Mouse (Mus musculus): ENCODE data around the gene Smco4. TPM values are rescaled to one million over a fixed set of nuclear protein-coding genes. Genes with fewer than 3 reads are reported as not detected.
"Not testable (repeated sequence)": the region's sequence is repeated elsewhere in the genome, so short reads cannot be mapped to it uniquely, and the experiment has no call there.

Gene Smco4
- polyA plus RNA-seq, 1 experiment from 2014 or later, result 6.6 TPM

GRCm38 (mm10) chr9:15538979-15539533, 45.8 kb downstream of the Smco4 start:
- Histone ChIP-seq H3K4me3 (ENCODE audit: low read depth, low read length) (no peak overlapping the region), H3K4me1 (replicated peaks; ENCODE audit: control insufficient read depth, insufficient read depth, low read length) (peaks cover 17% of the 10 kb centered on the region), H3K4me2 (no peak overlapping the region), H3K9ac (ENCODE audit: low read depth, low read length) (no peak overlapping the region), H3K27me3 (replicated peaks; ENCODE audit: control insufficient read depth, insufficient read depth, low read length) (no peaks in the 10 kb centered on the region), H3K9me3 (ENCODE audit: control insufficient read depth, low read length) (no peaks in the 10 kb centered on the region), H3K36me3 (ENCODE audit: control insufficient read depth, insufficient read depth, low read length) (no peaks in the 10 kb centered on the region; the same call in none of the 2 replicates), H3K27ac (ENCODE audit: low read depth, low read length) (no peak overlapping the region)
- ATAC-seq (replicated peaks; ENCODE audit: low FRiP score) (no peak), DNase-seq (ENCODE audit: low spot score) (no peak)
- WGBS, result 83% methylated on average over 8 of the region's 8 CpGs

GRCm38 (mm10) chr9:15541735-15542354, 48.6 kb downstream of the Smco4 start:
- Histone ChIP-seq H3K27me3 (replicated peaks; ENCODE audit: control insufficient read depth, insufficient read depth, low read length) (no peaks in the 10 kb centered on the region), H3K36me3 (ENCODE audit: control insufficient read depth, insufficient read depth, low read length) (no peaks in the 10 kb centered on the region; the same call in none of the 2 replicates), H3K9me3 (ENCODE audit: control insufficient read depth, low read length) (no peaks in the 10 kb centered on the region), H3K4me3 (ENCODE audit: low read depth, low read length) (no peak overlapping the region), H3K4me2 (no peak overlapping the region), H3K27ac (ENCODE audit: low read depth, low read length) (peak overlapping the region; percentile 58), H3K9ac (ENCODE audit: low read depth, low read length) (no peak overlapping the region), H3K4me1 (replicated peaks; ENCODE audit: control insufficient read depth, insufficient read depth, low read length) (peaks cover 12% of the 10 kb centered on the region; the same call in 1 of the 2 replicates)
- WGBS, result 23% methylated on average over 5 of the region's 5 CpGs
- ATAC-seq (replicated peaks; ENCODE audit: low FRiP score), result peak; percentile 48
- DNase-seq (ENCODE audit: low spot score), result no peak

- Histone ChIP-seq H3K4me3 (ENCODE audit: low read depth, low read length) (no peak overlapping the region), H3K27me3 (replicated peaks; ENCODE audit: control insufficient read depth, insufficient read depth, low read length) (no peaks in the 10 kb centered on the region), H3K4me2 (no peak overlapping the region), H3K27ac (ENCODE audit: low read depth, low read length) (no peak overlapping the region), H3K9me3 (ENCODE audit: control insufficient read depth, low read length) (no peaks in the 10 kb centered on the region), H3K4me1 (replicated peaks; ENCODE audit: control insufficient read depth, insufficient read depth, low read length) (no peaks in the 10 kb centered on the region; the same call in 1 of the 2 replicates), H3K9ac (ENCODE audit: low read depth, low read length) (no peak overlapping the region), H3K36me3 (ENCODE audit: control insufficient read depth, insufficient read depth, low read length) (no peaks in the 10 kb centered on the region; the same call in 1 of the 2 replicates)
- 67% methylated on average over 4 of the region's 4 CpGs for WGBS
- DNase-seq (ENCODE audit: low spot score), result no peak
- no peak for ATAC-seq (replicated peaks; ENCODE audit: low FRiP score)
Measured at GRCm38 (mm10) chr9:15550461-15550961, 57.3 kb downstream of the Smco4 start.

- H3K27me3 ChIP-seq (replicated peaks; ENCODE audit: control insufficient read depth, insufficient read depth, low read length); ATAC-seq (replicated peaks; ENCODE audit: low FRiP score); H3K9me3 ChIP-seq (ENCODE audit: control insufficient read depth, low read length); H3K27ac ChIP-seq (ENCODE audit: low read depth, low read length); H3K4me2 ChIP-seq; H3K4me1 ChIP-seq (replicated peaks; ENCODE audit: control insufficient read depth, insufficient read depth, low read length); H3K36me3 ChIP-seq (ENCODE audit: control insufficient read depth, insufficient read depth, low read length); DNase-seq (ENCODE audit: low spot score); H3K9ac ChIP-seq (ENCODE audit: low read depth, low read length); H3K4me3 ChIP-seq (ENCODE audit: low read depth, low read length): not testable (repeated sequence)
- WGBS, result 89% methylated on average over 6 of the region's 6 CpGs
Measured at GRCm38 (mm10) chr9:15551073-15551472, 57.8 kb downstream of the Smco4 start.

- ATAC-seq (replicated peaks; ENCODE audit: low FRiP score) (no peak), DNase-seq (ENCODE audit: low spot score) (no peak)
- Histone ChIP-seq H3K27me3 (replicated peaks; ENCODE audit: control insufficient read depth, insufficient read depth, low read length) (no peaks in the 10 kb centered on the region), H3K4me2 (no peak overlapping the region), H3K4me3 (ENCODE audit: low read depth, low read length) (no peak overlapping the region), H3K9me3 (ENCODE audit: control insufficient read depth, low read length) (no peaks in the 10 kb centered on the region), H3K4me1 (replicated peaks; ENCODE audit: control insufficient read depth, insufficient read depth, low read length) (no peaks in the 10 kb centered on the region; the same call in 1 of the 2 replicates), H3K27ac (ENCODE audit: low read depth, low read length) (no peak overlapping the region), H3K9ac (ENCODE audit: low read depth, low read length) (no peak overlapping the region), H3K36me3 (ENCODE audit: control insufficient read depth, insufficient read depth, low read length) (no peaks in the 10 kb centered on the region; the same call in 1 of the 2 replicates)
- WGBS, result 74% methylated on average over 15 of the region's 15 CpGs
Measured at GRCm38 (mm10) chr9:15551933-15552851, 59.0 kb downstream of the Smco4 start.

GRCm38 (mm10) chr9:15553322-15553721, 60.1 kb downstream of the Smco4 start:
- H3K27ac ChIP-seq (ENCODE audit: low read depth, low read length), result no peak overlapping the region
- 87% methylated on average over 8 of the region's 8 CpGs for WGBS
- H3K4me1 ChIP-seq (replicated peaks; ENCODE audit: control insufficient read depth, insufficient read depth, low read length), result no peaks in the 10 kb centered on the region; the same call in 1 of the 2 replicates
- ATAC-seq (replicated peaks; ENCODE audit: low FRiP score), result no peak
- H3K36me3 ChIP-seq (ENCODE audit: control insufficient read depth, insufficient read depth, low read length), result no peaks in the 10 kb centered on the region; the same call in 1 of the 2 replicates
- H3K9ac ChIP-seq (ENCODE audit: low read depth, low read length), result no peak overlapping the region
- no peaks in the 10 kb centered on the region for H3K27me3 ChIP-seq (replicated peaks; ENCODE audit: control insufficient read depth, insufficient read depth, low read length)
- H3K4me2 ChIP-seq, result no peak overlapping the region
- no peak for DNase-seq (ENCODE audit: low spot score)
- no peak overlapping the region for H3K4me3 ChIP-seq (ENCODE audit: low read depth, low read length)
- no peaks in the 10 kb centered on the region for H3K9me3 ChIP-seq (ENCODE audit: control insufficient read depth, low read length)

- no peak overlapping the region for H3K9ac ChIP-seq (ENCODE audit: low read depth, low read length)
- no peaks in the 10 kb centered on the region for H3K27me3 ChIP-seq (replicated peaks; ENCODE audit: control insufficient read depth, insufficient read depth, low read length)
- no peaks in the 10 kb centered on the region for H3K9me3 ChIP-seq (ENCODE audit: control insufficient read depth, low read length)
- 75% methylated on average over 3 of the region's 3 CpGs for WGBS
- no peak for DNase-seq (ENCODE audit: low spot score)
- no peaks in the 10 kb centered on the region for H3K36me3 ChIP-seq (ENCODE audit: control insufficient read depth, insufficient read depth, low read length)
- no peak overlapping the region for H3K4me2 ChIP-seq
- no peaks in the 10 kb centered on the region for H3K4me1 ChIP-seq (replicated peaks; ENCODE audit: control insufficient read depth, insufficient read depth, low read length)
- no peak overlapping the region for H3K4me3 ChIP-seq (ENCODE audit: low read depth, low read length)
- no peak overlapping the region for H3K27ac ChIP-seq (ENCODE audit: low read depth, low read length)
- no peak for ATAC-seq (replicated peaks; ENCODE audit: low FRiP score)
Measured at GRCm38 (mm10) chr9:15560451-15560850, 67.2 kb downstream of the Smco4 start.

GRCm38 (mm10) chr9:15562353-15562752, 69.1 kb downstream of the Smco4 start:
- no peaks in the 10 kb centered on the region for H3K9me3 ChIP-seq (ENCODE audit: control insufficient read depth, low read length)
- H3K27ac ChIP-seq (ENCODE audit: low read depth, low read length), result no peak overlapping the region
- DNase-seq (ENCODE audit: low spot score) (no peak), ATAC-seq (replicated peaks; ENCODE audit: low FRiP score) (peak; percentile 67; the same call in 1 of the 2 replicates)
- 72% methylated on average over 7 of the region's 7 CpGs for WGBS
- H3K4me2 ChIP-seq, result no peak overlapping the region
- no peaks in the 10 kb centered on the region for H3K27me3 ChIP-seq (replicated peaks; ENCODE audit: control insufficient read depth, insufficient read depth, low read length)
- H3K4me1 ChIP-seq (replicated peaks; ENCODE audit: control insufficient read depth, insufficient read depth, low read length), result no peaks in the 10 kb centered on the region
- no peak overlapping the region for H3K9ac ChIP-seq (ENCODE audit: low read depth, low read length)
- H3K36me3 ChIP-seq (ENCODE audit: control insufficient read depth, insufficient read depth, low read length), result no peaks in the 10 kb centered on the region
- no peak overlapping the region for H3K4me3 ChIP-seq (ENCODE audit: low read depth, low read length)

Measured in liver, embryonic 11.5 days (tissue).